Mouse (Mus musculus) CD8-positive naive resting alpha-beta T cell, adult 57 days (primary cell): ENCODE data around the gene Sik2. TPM values are rescaled to one million over a fixed set of nuclear protein-coding genes. Genes with fewer than 3 reads are reported as not detected.

Experiments used
- total RNA-seq: library from RNA; stranded (reverse); gene quantifications from one replicate; pipeline ENCODE4 v1.2.4, GENCODE M21; 2023

Gene Sik2
- total RNA-seq = 46.0 TPM

GRCm38 (mm10) chr9:51008841-51009655, at the start of gene Sik2:
Sik2 (minus strand) TSS chr9:51009073.

GRCm38 (mm10) chr9:50845081-50845480, 163.8 kb downstream of the Sik2 start, which contains the start of gene Ppp2r1b:
Ppp2r1b (plus strand) TSS chr9:50845301.

Other genes with a start within 250 kb of the Sik2 start
- gene Fdxacb1, start 240.8 kb downstream of the Sik2 start, total RNA-seq = 12.8 TPM
- 21.4 TPM for gene Alg9, start 234.1 kb downstream of the Sik2 start, total RNA-seq
- gene 1110032A03Rik, start 233.6 kb downstream of the Sik2 start, total RNA-seq = 15.6 TPM
- gene Ppp2r1b, start 163.8 kb downstream of the Sik2 start, total RNA-seq = 51.3 TPM
- not detected for gene Btg4, start 51.8 kb upstream of the Sik2 start, total RNA-seq
- gene Layn, start 68.0 kb upstream of the Sik2 start, total RNA-seq = not detected
- not detected for gene 4833427G06Rik, start 93.0 kb upstream of the Sik2 start, total RNA-seq
- gene Gm32742, start 156.4 kb upstream of the Sik2 start, total RNA-seq = 0.09 TPM
- gene Pou2af1, start 204.6 kb upstream of the Sik2 start, total RNA-seq = 27.6 TPM